Mouse (Mus musculus) lung, postnatal 25 days (tissue): ENCODE results near the gene Vmn1r77.
"Not testable (repeated sequence)": the region's sequence is repeated elsewhere in the genome, so short reads cannot be mapped to it uniquely, and the experiment has no call there.

Experiments used
- DNase-seq: peaks from one replicate; pipeline ENCODE4 v3.0.0; 2022; ENCODE audit warnings: low spot score

Gene Vmn1r77

GRCm38 (mm10) chr7:12036452-12036851, at the start of gene Vmn1r77:
TSS of gene Vmn1r77 (plus strand) at chr7:12036752.
- DNase-seq = not testable (repeated sequence)

- not testable (repeated sequence) for DNase-seq
Measured at GRCm38 (mm10) chr7:12011491-12011890, 25.1 kb upstream of the Vmn1r77 start.

GRCm38 (mm10) chr7:12012392-12012791, 24.2 kb upstream of the Vmn1r77 start:
- not testable (repeated sequence) for DNase-seq

- DNase-seq = no peak
Measured at GRCm38 (mm10) chr7:12013106-12013505, 23.4 kb upstream of the Vmn1r77 start.

GRCm38 (mm10) chr7:12017829-12018228, 18.7 kb upstream of the Vmn1r77 start:
- DNase-seq = not testable (repeated sequence)

- DNase-seq = no peak
Measured at GRCm38 (mm10) chr7:12040664-12041063, 4.1 kb downstream of the Vmn1r77 start.
